Mouse (Mus musculus) ES-CJ7 (cell line): ENCODE measurements around the gene 2310079G19Rik.

ENCODE experiments used
- DNase-seq: peaks from one replicate; pipeline ENCODE4 v3.0.0; 2011; ENCODE audit warnings: low read depth, low spot score

2310079G19Rik gene

DNA sequence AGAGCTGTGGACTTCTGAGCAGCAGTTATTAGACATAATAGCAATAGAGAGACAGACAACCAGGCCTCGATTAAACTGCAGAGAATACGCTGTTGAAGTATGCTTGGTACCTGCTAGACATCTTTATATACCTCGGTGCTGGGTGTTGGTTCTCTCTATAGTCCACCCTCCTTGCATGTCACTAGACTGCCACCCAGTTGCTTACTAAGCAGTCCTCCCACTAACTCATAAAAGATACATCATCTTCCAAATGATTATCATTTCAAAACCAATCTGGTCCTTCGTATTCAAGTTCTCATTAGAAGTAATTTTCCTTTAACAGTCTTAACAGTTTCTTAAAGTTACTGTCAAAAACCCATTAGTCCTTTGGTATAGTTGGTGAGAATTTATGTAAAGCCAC lies at the start of gene 2310079G19Rik:
Gene 2310079G19Rik, minus strand, starts transcription at position 101 of the 400 bp plus-strand sequence.
- no peak for DNase-seq

DNA sequence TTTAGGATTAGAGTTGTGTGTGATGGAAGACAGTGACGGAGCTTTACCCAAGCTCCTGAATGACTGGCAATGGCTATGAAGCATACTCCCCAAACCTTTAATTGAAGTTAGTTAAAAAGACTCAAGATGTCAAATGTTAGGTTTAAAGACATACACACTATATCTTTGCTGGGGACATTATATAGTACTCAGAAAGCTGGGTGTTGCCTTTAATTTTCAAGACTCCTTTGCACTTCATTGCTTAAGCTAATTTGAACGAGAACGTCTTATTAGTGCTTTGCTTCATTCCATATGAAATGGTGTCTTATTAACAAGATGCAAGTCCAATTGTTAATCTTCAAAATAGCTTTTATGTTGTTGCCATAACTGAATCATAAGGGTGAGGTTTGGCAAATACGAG lies 44.1 kb upstream of the 2310079G19Rik start, which contains the start of gene Krtap27-1:
Gene Krtap27-1, minus strand, starts transcription at position 101 of the 400 bp plus-strand sequence.
- DNase-seq, result no peak

DNA sequence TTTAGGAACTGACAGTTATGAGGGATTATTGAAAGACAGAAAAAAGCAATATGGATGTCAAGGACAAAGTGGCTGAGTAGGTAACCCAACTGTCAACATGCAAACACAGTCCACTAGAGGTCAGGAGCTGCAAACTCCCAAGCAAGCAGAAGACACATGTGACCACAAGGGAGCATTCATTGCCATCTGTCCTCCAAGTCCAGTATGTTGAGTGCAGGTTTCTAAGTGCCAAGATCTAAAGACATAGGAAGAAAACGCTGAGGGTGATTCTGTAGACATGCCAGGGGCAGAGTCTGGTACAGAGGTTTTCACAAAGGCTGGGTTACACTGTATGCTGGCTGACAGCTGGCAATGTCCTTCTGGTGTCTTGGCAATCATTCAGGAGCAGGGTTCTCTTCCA lies 30.0 kb upstream of the 2310079G19Rik start:
- DNase-seq, result peak; percentile 12

DNA sequence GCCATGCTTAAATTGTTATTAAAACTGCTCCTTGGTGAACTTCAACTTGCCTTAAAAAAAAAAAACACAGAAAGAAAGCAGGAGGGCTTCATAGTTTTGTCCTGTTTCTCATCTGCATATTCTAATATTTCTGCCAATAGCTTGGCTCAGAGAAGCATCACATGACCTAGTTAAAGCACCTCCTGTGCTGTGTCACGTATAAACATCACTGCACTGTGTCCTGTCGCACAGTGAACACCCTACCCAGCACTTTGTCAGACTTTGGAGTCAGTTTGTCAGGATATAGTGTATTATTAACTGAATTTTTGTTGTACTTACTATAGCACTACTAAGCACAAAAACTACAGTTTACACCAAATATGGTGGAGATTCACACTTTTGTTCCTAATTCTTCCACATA lies 24.5 kb upstream of the 2310079G19Rik start:
- DNase-seq, result no peak

DNA sequence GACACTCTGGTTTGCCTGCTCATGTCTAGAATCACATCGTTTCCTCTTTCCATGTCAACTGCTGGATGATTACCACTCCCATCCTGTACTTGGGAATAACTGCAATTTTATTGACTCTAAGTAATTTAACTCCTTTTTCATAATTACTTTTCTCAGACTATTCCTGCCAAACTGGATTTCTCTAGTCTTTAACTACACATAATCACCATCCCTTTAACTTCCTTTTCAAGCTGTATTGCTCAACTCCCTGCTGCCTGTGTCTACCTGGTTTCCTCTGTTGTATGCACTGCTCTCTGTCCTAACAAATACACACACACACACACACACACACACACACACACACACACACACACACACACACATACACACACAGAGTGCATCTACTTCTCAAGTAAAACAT lies 23.6 kb upstream of the 2310079G19Rik start:
- DNase-seq, result no peak

DNA sequence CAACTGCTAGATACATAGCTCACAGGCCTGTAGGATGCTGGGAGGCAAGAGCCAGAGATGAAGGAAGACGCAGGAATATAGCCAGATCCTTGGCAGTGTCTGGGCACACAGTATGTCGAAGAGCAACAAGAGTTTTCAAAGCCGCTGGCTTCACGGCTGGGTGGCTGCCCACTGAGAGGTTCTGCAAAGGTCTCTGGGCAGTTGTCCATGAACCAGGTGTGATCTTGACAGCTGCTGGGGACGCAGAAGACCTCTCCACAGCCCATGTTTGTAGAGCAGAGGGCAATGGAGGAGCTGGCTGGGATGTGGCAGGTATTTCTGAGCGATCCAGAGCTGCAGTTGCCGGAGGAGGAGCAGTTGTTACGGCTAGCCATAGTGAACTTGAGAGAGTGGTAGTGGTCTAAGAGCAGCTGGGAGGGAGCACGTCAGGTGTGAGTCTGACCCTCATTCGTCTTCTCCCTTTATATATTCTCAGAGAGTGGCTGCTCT lies 19.9 kb upstream of the 2310079G19Rik start, which contains the start of gene Krtap26-1:
Gene Krtap26-1, minus strand, starts transcription at position 439 of the 489 bp plus-strand sequence.
- no peak for DNase-seq

DNA sequence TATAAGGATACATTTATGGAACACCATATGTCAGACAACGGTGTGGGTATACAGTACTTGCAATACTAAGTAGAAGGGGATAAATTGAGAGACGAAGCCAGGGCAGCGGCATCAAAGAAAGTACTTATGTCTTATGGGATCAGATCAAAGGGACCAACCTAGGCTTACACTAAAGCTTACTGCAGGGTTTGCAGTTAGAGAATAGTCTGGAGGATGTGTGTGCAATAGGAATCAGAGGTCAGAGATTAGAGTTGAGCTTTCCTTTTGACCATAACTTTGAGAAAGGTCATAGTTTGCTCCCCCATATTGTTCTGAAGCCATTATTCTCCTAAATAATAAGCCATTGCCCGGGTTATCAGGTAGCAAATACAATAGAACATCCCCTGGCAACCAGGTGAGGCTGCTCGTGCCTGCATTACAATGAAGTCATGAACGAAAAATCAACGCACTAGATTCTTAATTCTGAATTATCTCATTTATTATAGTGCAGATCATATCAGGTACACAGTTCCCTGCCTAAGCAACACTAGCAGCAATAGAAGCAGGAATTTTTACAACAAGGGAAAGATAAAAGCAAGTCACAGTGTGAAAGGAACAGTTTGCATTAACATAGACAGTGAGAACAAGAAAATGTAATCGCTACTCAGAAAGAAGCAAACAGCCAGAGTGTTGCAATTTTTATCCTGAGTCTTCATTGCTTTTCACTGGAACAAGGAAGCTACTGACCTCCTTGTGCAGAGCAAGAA lies 19.1 kb upstream of the 2310079G19Rik start:
- no peak for DNase-seq

DNA sequence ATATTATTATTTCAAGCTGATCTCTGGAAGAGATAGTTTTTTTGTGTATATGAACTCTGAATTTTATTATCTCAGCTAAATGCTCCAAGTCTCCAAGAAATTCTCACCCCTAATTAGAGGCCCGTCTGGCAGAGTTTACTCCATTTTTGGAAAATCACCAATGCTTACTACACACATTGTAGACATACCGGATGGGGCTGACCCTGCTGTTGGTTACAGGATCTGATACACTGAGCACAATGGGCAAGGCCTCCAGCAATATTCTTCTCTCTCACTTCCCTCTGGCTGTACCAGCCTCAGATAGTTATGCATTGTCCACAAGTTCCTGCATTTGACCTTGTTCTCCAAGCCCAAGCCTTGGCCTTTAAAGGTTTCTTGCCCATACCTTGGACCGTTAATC lies 12.6 kb upstream of the 2310079G19Rik start:
- DNase-seq, result no peak

DNA sequence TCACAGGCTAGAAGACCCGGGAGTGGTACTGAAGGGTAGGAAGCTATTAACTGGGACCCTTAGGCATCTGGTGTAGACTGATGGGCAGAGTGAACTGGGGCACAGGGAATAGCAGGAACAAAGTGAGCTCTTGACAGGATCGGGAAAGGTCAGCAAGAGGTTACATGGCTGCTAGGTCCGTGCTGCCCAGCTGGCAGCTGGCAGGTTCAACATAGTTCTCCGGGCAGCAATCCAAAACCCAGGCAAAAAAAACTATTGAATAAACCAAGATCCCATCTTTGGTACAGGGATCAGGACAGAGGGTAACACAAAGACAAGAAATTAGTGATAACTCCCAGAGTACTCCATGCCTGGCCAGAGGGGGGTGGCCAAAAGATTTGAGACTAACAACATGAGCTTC lies 7.7 kb upstream of the 2310079G19Rik start:
- no peak for DNase-seq

DNA sequence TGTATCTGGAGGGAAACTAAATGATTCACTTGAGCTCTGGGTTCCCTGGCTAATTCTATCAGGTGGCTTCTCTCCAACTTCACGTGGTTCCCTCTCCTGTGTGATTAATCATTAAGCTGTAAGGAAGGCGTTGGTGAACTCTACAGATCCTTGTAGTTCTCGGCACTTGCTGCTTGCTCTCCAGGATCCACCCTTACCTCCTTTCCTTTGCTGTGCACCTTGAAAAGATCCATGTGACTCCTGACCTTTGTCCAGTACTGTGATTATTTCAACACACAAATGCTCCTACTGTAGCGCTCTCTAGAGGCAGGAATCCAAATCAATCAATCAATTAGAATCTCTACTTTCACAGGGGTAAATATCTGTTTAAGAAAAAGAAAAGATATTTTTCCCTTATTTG lies 4.0 kb upstream of the 2310079G19Rik start:
- DNase-seq, result no peak

DNA sequence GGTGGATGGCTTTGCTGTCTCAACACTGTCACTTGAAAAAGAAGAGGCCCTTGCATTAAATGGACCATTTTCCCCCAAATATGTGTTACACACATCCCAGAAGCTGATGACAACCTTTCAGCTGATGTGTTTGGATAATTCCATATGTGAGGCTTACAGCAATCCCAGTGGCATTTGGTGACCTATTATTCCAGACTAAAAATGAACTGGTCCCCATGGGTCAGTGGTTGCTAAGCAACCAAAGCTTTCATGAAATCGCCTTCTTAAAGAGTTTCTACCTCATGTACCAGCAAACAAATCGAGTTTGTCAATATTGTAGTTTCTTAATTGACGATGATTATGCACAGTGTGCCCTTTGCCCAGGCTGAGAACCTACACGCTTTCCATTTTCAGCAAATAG lies 14.8 kb downstream of the 2310079G19Rik start:
- DNase-seq, result no peak

DNA sequence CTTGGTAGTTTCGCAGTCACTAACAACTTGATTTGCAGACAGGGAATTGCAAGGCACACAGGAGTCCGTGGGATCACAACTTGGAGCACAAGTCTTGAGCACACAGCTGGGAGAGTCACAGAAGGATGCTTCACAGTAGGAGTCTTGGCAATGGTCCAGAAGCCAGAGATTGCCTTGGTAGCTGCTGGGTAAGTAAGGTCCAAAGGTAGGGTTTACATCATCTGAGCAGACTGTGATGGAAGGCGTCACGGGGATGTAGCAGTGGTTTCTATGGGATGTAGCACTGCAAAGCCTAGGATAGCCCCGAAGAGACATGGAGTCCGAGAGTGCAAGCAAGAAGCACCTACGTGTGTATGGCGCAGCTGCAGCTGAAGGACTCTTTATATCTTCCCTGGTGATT lies 15.5 kb downstream of the 2310079G19Rik start, which contains the start of gene Krtap24-1:
Gene Krtap24-1, minus strand, starts transcription at position 358 of the 400 bp plus-strand sequence.
- DNase-seq, result no peak

DNA sequence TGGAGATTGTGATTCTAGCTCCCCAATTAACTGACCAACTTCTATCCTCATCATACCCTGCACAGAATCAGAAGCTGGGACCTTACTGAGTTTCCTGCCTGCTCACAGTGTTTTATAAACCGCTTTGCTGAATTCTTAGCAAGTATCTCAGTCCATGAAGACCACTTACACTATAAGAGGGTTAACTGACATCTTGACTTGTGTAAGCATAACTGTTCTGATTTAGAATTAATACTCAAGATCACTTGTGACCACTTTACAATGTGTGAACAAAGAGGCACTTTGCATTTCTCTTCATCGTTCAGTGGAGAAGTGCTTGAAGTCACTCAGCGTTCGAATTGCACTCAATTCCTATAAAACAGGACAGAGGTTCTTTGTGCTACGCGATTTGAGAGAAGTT lies 22.9 kb downstream of the 2310079G19Rik start:
- DNase-seq, result no peak

DNA sequence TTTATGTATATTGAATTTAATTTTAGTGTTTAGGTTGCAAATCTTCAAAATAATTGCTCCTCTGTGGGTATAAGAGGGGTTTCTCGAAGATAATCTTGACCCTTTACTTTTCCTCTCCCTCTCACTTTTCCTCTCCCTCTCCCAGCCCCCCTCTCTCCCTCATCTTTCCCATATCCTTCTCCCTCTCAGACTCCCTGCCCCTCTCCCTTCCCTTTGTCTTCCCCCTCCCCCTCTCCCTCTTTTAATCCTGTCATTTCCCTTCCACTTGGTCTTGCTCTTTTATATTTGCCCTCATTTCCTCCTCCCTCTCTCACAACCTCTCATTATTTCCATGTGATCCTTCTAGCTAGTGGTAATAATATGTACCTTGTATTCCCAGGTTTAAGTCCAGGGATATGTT lies 25.0 kb downstream of the 2310079G19Rik start:
- DNase-seq, result no peak

DNA sequence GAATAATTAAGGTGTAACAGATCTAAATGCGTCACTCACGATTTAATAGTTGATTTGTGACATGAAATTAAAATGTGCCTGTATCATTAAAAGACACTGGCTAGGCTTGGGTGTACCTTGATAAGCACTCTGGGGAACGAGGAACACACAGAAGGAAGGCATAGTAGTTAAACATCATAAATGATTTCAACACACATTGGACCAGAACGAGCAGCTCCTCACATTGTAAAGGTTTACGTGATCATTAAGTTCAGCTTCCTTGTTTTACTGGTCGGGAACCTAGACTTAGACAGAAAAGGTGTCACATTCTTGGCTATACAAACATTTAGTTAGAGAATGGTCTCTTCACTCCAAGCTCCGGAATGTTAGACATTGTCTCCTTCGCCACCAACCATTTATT lies 27.2 kb downstream of the 2310079G19Rik start:
- no peak for DNase-seq

DNA sequence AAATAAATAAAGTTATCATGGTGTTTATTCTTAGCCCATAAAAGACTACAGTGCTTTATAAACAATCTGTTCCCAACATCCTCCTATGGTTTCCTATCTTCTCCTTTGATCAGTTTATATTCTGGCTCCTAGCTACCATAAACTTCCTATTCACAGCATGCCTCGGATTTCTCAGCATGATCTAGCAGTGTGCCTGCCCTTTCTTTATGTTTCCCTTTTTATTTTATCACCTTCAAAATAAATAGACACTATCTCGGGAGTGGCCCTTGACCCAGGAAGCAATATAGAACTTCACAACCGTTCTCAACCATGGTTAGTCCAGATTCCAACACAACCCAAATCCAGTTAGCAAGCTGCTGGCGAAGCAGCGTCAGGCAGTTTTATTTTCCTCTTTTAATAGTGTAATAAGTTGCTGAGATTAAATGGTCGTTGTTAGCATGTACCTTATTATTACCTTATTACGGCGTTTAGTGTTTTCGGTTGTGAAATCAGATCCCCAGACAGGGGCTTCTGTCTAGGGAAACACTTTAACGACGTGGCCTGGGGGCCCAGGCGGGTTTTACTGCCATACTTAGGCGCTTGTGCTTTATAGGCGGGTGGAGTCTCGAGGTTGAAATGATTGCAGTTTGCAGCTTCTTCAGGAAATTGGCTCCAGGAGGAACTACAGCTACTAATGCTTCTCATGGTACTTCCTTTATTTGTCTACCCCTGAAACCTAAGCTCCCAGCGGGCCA lies 27.8 kb downstream of the 2310079G19Rik start:
- no peak for DNase-seq

DNA sequence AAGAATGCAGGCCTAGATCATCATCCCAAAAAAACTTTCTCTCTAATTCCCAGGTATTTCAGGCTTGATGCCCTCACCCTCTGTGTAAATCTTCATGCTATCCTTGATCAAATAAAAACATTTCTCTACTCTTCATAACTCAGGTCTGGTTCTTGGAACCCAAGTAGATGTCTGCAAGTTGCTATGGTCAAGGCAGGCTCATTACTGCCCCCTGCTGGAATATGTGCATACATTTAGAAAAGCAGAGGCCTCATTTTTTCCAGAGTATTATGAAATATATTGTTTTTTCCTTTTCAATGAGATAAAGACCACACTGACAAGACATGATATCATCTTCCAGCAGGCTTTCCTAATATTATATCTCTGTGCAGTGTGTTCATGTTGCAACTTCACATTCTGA lies 34.7 kb downstream of the 2310079G19Rik start:
- DNase-seq, result peak; percentile 26

DNA sequence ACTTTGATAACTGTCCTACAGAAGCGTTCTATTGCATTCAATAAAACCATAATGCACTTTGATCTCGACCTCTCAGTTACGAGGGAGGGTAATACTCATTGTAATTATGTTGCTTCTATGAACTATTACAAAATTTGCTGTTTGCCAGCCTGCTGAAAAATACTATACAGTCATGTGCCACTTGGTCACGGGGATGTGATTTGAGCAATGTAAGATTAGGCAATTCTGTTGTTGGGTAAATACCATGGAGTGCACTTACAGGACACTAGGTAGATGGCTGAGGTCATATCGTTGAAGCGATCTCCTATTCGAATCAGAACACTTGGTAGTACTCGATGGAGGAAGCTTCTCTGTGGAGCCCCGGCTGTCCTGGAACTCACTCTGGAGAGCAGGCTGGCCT lies 44.1 kb downstream of the 2310079G19Rik start:
- DNase-seq, result no peak
